Mouse (Mus musculus): ENCODE measurements around the gene Samt2. TPM values are rescaled to one million over a fixed set of nuclear protein-coding genes. Genes with fewer than 3 reads are reported as not detected.
"Not testable (repeated sequence)": the region's sequence is repeated elsewhere in the genome, so short reads cannot be mapped to it uniquely, and the experiment has no call there.

The Samt2 gene
- polyA plus RNA-seq (2015; fragmentation: Nextera tagmentation; extraction: Ambion mirVana): not detected in 2 replicates

- ATAC-seq; H3K4me3 ChIP-seq (ENCODE audit: low read length); H3K9me3 ChIP-seq (ENCODE audit: control insufficient read depth, low read length): not testable (repeated sequence)
Measured at GRCm38 (mm10) chrX:154579260-154579659, at the start of gene Samt2. Gene Samt2, minus strand, starts transcription at chrX:154579360.

More at GRCm38 (mm10) chrX:154579260-154579659, at the start of gene Samt2:
- H3K4me2 ChIP-seq (ENCODE audit: low read depth, low read length); H3K4me1 ChIP-seq (ENCODE audit: control insufficient read depth, insufficient read depth, low read length); H3K27ac ChIP-seq (ENCODE audit: low read length); H3K36me3 ChIP-seq (ENCODE audit: control insufficient read depth, insufficient read depth, low read length); H3K27me3 ChIP-seq (replicated peaks; ENCODE audit: control insufficient read depth, insufficient read depth, low read length); H3K9ac ChIP-seq (ENCODE audit: low read depth, low read length): not testable (repeated sequence)
- 80% methylated on average over 2 of the region's 2 CpGs for WGBS

Other genes with a start within 250 kb of the Samt2 start
- gene 4930524N10Rik, start 236.0 kb downstream of the Samt2 start, polyA plus RNA-seq (2015; fragmentation: Nextera tagmentation; extraction: Ambion mirVana): not detected in 2 replicates
- gene Samt4, start 97.4 kb downstream of the Samt2 start, polyA plus RNA-seq (2015; fragmentation: Nextera tagmentation; extraction: Ambion mirVana): not detected in 2 replicates